Mouse (Mus musculus) left cerebral cortex, postnatal 14 days (tissue): Measurements from ENCODE around the gene Rsph10b. TPM values are rescaled to one million over a fixed set of nuclear protein-coding genes. Genes with fewer than 3 reads are reported as not detected.

Experiments
- total RNA-seq, 2 experiments: library from RNA; stranded (reverse); gene quantifications; 2 replicates each; pipeline ENCODE4 v1.2.3; 2021

The Rsph10b gene
- total RNA-seq, 2 experiments from 2014 or later: 3.6 to 5.6 TPM

Other genes with a start within 250 kb of the Rsph10b start
- gene Usp42, start 200.8 kb upstream of the Rsph10b start, total RNA-seq: 10 to 100 TPM; 21.7 to 25.3 TPM
- gene Eif2ak1, start 115.2 kb upstream of the Rsph10b start, total RNA-seq: 10 to 100 TPM; 44.5 to 47.0 TPM
- gene Ankrd61, start 35.4 kb upstream of the Rsph10b start, total RNA-seq: not detected
- gene Aimp2, start 23.2 kb upstream of the Rsph10b start, total RNA-seq: 10 to 100 TPM; 40.0 to 42.0 TPM
- 10 to 100 TPM; 16.9 to 19.0 TPM for gene Pms2, start 23.1 kb upstream of the Rsph10b start, total RNA-seq
- gene Gm42421, start 4.9 kb upstream of the Rsph10b start, total RNA-seq: 1 to 10 TPM in 1 of 2 experiments, under 1 TPM in 1; 0.90 to 2.7 TPM
- 10 to 100 TPM; 44.7 to 47.3 TPM for gene Ccz1, start 81.8 kb downstream of the Rsph10b start, total RNA-seq
- 1 to 10 TPM; 1.9 to 2.2 TPM for gene Ocm, start 93.6 kb downstream of the Rsph10b start, total RNA-seq
- 100 to 1,000 TPM; 150 to 166 TPM for gene Lmtk2, start 167.4 kb downstream of the Rsph10b start, total RNA-seq